Mouse (Mus musculus) bone marrow, adult 2 months (tissue): ENCODE measurements at regions not wholly inside any gene's neighbourhood (a gene's known extent, or its start where the extent isn't known, plus 50 kb on each side); places are given as distances from the start of the nearest gene placed in this dataset.

Source experiments
- H3K27ac ChIP-seq: fragments of 200-500 bp; 2 replicates; pipeline ENCODE4 v1.5.1; 2012; ENCODE audit warnings: low read depth, mild to moderate bottlenecking, control low read depth, inconsistent platforms, low read length; ENCODE audit not compliant: control insufficient read depth, poor library complexity, insufficient read depth
- H3K4me1 ChIP-seq: fragments of 200-500 bp; 2 replicates; pipeline ENCODE4 v1.6.1; 2011; ENCODE audit warnings: low read length; ENCODE audit not compliant: control insufficient read depth, insufficient read depth
- H3K4me3 ChIP-seq: fragments of 200-500 bp; replicated peaks from 2 replicates; pipeline ENCODE3; 2011; ENCODE audit warnings: mild to moderate bottlenecking, low read depth, low read length, control low read depth; ENCODE audit not compliant: control insufficient read depth
- CTCF ChIP-seq: fragments of 200-500 bp; IDR thresholded peaks from 2 replicates; pipeline ENCODE4 v1.5.1; 2011; ENCODE audit warnings: low read length, control low read depth; ENCODE audit not compliant: control insufficient read depth, insufficient read depth
- POLR2A ChIP-seq: fragments of 200-500 bp; IDR thresholded peaks from 2 replicates; pipeline ENCODE4 v1.6.1; 2011; ENCODE audit warnings: low read depth, mild to moderate bottlenecking, control low read depth, low read length, borderline replicate concordance; ENCODE audit not compliant: control insufficient read depth
- WGBS: fragments of 180-500 bp; shearing (Covaris S2); methylation state at CpG from one replicate; pipeline ENCODE4 v1.1.7; 2018; 5-methylcytosine and 5-hydroxymethylcytosine counted together

DNA sequence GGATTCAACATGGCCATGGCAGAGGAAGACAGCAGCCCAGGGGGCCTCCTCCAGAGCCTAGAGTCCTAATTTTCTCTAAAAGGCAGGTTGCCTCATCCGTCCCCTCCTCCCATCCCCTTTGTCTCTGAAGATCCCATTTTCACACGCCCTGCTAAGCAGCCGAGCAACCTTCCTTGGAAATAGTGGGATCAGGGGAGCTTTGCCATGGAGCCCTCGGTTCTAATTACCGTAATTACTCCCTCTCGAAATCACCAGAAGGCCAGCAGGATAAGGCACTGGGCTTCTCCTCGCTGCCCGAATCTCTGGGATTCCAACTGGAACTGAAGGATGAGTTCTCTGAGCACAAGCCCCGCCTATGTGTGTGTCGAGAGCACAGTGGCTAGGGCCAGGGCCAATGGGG is 63.5 kb upstream of the Irx3 start:
- no peak overlapping the region for H3K4me3 ChIP-seq
- H3K27ac ChIP-seq: no peak overlapping the region
- no peak for TF ChIP-seq CTCF
- no peak for TF ChIP-seq POLR2A
- no peaks in the 10 kb centered on the region for H3K4me1 ChIP-seq
- WGBS: 37% methylated on average over 10 of the region's 10 CpGs

- H3K4me1 ChIP-seq: no peaks in the 10 kb centered on the region
- no peak overlapping the region for H3K27ac ChIP-seq
- 32% methylated on average over 4 of the region's 4 CpGs for WGBS
- H3K4me3 ChIP-seq: no peak overlapping the region
- no peak for TF ChIP-seq CTCF
- no peak for TF ChIP-seq POLR2A
Measured at GRCm38 (mm10) chr8:91863505-91863904, 61.6 kb upstream of the Irx3 start.

GRCm38 (mm10) chr8:91855881-91856280 is 54.0 kb upstream of the Irx3 start:
- no peaks in the 10 kb centered on the region; the same call in 1 of the 2 replicates for H3K4me1 ChIP-seq
- H3K27ac ChIP-seq: no peak overlapping the region
- no peak overlapping the region for H3K4me3 ChIP-seq
- TF ChIP-seq CTCF (no peak), POLR2A (no peak)
- WGBS: 80% methylated on average over 14 of the region's 14 CpGs

- 73% methylated on average over 4 of the region's 4 CpGs for whole genome bisulfite sequencing
- no peak overlapping the region for H3K27ac ChIP-seq
- H3K4me1 ChIP-seq: no peaks in the 10 kb centered on the region; the same call in 1 of the 2 replicates
- TF ChIP-seq POLR2A: no peak
- TF ChIP-seq CTCF: no peak
- no peak overlapping the region for H3K4me3 ChIP-seq
Measured at GRCm38 (mm10) chr8:91854369-91854768, 52.5 kb upstream of the Irx3 start.

GRCm38 (mm10) chr8:91853803-91854202 is 51.9 kb upstream of the Irx3 start:
- no peak overlapping the region for H3K4me3 ChIP-seq
- H3K27ac ChIP-seq: no peak overlapping the region
- TF ChIP-seq POLR2A (no peak), CTCF (no peak)
- H3K4me1 ChIP-seq: no peaks in the 10 kb centered on the region; the same call in 1 of the 2 replicates
- WGBS: 80% methylated on average over 2 of the region's 2 CpGs

GRCm38 (mm10) chr8:91853336-91853735 is 51.5 kb upstream of the Irx3 start:
- no peak overlapping the region for H3K27ac ChIP-seq
- no peak overlapping the region for H3K4me3 ChIP-seq
- no peaks in the 10 kb centered on the region; the same call in 1 of the 2 replicates for H3K4me1 ChIP-seq
- 76% methylated on average over 4 of the region's 4 CpGs for WGBS
- no peak for TF ChIP-seq CTCF
- TF ChIP-seq POLR2A: no peak
